Mouse (Mus musculus) fat pad, adult 2 months (tissue): ENCODE results near the gene Dnajc6.

Experiments used
- DNase-seq: peaks from one replicate; pipeline ENCODE4 v3.0.0-alpha.2; 2011; ENCODE audit warnings: low read depth, low spot score; ENCODE audit errors: extremely low read depth

Gene Dnajc6

GRCm38 (mm10) chr4:101563607-101564006 is 67.2 kb downstream of the Dnajc6 start:
- no peak for DNase-seq

- no peak for DNase-seq
Observed at GRCm38 (mm10) chr4:101564746-101565417, 68.4 kb downstream of the Dnajc6 start.

DNA sequence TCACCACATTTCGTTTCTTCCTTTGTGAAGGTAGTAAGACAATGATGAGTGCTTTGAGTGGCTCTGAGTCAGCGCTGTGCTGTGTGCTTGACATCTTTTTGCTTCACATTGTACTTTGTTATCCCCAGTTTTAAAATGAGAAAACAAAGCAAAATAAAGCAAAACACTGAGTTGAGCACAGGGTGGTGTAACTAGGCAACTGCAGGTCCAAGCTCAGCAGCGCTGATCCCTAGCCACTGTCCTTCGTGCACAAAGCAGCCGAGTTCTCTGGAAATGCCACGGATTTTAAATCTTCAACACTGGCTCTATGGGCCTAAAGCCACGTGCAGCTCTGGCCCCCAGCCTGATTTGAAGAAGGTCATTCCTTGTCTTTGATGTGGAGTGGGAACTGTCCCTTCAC is 72.6 kb downstream of the Dnajc6 start:
- no peak for DNase-seq

DNA sequence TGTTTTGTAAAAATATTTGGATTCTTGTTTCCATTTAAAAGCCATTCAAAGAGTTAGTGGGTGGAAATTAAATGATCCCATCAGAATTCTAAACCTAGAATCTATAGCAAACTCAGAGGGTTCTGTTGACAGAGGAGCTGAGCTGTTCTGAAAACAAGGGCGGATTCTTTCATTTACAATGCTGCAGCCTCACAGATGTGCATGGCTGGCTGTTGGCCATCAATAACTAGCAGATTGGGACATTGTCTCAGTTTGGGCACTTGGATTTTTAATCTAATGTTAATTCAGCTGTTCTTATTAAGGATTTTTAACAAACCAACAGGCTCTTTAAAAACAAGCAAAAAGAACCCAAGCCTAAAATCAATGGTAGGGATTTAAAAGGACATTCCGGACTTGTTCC is 75.7 kb downstream of the Dnajc6 start:
- DNase-seq, result no peak

DNA sequence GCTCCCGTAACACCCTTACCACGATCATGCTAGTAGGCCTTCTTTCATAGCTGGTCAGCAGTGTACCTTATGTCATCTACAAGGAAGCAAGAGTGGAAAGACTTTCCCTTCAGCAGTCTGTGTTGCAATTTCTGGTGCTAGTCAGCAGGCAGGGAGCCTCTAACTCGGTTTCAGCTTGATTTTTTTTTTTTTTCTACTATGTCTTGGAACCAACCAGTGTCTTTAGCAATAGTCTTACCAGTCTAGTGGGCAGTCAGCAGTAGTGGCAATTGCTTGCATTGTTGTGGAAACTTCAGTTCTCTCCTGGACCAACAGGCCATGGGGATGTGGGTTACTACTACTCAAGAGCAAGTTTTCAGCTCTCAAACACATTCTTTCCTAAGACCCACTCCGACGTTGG is 78.9 kb downstream of the Dnajc6 start:
- peak; percentile 68 for DNase-seq

GRCm38 (mm10) chr4:101578720-101579119 is 82.3 kb downstream of the Dnajc6 start:
- no peak for DNase-seq

DNA sequence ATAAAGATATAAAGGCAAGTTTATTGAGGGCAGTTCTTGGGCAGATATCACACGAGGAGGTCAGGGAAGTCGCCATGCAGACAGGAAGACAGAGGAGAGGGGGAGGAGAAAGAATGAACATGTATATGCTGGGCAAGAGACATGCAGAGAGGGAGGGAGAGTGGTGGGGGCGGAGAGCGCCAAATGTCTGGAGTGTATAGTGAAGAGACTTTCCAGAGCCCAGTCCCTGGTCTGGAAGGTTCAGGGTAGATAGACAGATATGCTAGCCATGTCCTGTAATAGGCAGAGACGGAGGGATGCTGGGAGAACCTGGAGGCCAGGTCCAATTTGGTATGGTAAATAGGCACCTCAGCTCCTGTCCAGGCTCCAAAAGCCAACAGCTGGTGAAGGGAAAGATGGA is 83.1 kb downstream of the Dnajc6 start:
- no peak for DNase-seq

- DNase-seq, result no peak
Observed at GRCm38 (mm10) chr4:101581156-101581555, 84.7 kb downstream of the Dnajc6 start.

DNA sequence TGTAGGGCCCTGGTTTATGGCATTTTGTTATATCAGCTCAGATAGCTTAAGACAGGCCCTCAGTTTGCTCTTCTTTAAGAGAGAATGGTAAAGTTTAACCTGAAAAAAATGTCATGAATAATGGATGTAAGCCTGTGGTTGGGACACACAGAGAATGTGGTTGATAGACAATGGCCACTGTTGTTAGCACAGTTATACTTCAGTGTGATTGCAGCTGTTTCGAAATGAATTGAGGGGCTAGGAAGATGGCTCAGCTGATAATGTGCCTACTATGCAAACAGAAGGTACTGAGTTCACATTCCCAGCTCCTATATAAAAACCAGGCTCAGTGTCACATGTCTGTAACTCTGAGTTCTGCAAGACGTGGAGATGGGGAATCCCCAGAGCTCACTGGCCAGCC is 86.4 kb downstream of the Dnajc6 start:
- no peak for DNase-seq

GRCm38 (mm10) chr4:101584524-101585454 is 88.3 kb downstream of the Dnajc6 start:
- DNase-seq, result no peak

DNA sequence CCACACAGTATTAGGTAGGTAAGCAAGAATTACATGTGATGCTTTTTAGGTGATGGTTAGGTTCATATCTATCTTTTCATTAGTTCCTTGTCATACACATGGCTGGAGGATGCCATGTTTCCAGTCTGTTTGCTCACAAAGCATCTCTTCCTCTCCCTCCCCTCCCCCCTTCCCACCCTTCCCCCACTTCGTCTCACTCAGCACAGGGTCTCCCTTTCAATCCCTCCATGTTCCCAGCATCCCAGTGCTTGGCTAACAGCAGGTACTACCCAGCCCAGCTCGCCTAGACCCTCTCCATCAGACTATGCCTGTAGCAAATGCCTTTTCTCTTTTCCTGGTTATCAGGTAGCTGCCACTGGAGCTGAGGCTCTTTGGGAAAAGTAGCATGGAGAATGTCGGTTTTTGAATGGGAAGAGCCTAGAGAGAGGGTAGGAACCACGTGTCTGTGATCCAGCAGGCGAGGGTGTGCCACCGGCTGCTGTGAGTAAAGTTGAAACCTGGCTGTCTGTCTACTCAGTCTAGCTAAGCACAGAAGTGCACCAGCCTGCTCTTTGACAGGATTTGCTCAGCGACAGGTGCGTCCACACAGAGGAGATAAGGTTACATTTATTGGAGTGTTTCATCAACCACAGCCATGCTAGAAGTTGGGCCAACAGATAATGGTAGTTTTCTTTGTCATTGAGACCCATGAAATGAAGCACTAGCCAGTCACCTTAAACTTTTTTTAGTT is 89.2 kb downstream of the Dnajc6 start:
- DNase-seq, result no peak

DNA sequence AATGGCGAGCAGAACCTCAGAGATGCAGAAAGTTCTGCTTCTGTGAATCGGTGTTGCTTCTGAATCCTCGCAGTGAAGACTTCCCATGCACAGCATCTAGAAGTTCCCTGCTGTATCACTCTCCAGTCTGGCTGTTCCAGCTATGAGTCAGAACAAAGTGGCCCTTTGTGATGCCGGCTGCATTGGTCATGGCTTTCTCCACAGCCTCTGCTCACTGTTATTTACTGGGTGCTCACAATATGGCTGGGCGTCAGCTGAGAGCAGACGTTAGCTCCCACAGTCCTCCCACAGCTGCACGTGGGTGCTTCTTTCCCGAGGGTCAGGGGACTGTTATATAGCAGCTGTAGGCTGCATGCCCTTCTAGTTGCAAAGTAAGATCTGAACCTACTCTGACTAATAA is 92.5 kb downstream of the Dnajc6 start:
- DNase-seq, result no peak

GRCm38 (mm10) chr4:101589771-101590170 is 93.3 kb downstream of the Dnajc6 start:
- peak; percentile 73 for DNase-seq

GRCm38 (mm10) chr4:101591400-101591799 is 95.0 kb downstream of the Dnajc6 start:
- no peak for DNase-seq

GRCm38 (mm10) chr4:101592466-101592865 is 96.0 kb downstream of the Dnajc6 start:
- no peak for DNase-seq

- DNase-seq, result no peak
Observed at GRCm38 (mm10) chr4:101601758-101602157, 105.3 kb downstream of the Dnajc6 start.

DNA sequence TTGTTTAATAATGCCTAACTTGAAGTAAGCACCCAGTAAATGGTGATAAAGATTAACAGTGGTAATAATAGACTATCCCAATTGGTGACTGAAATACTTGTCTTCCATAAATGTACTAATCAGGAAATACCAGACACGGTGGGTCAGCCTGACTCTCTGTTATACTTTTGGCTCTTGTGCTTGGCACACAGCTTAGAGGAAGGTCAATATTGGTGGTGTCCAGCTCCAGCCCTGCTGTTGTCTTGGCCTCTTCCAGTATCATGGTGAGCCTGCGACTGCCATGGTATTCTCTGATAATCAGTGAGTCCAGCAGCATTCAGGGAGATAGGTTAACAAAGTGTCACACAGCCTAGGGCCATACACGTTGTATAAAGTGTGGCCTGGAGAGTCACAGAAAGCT is 107.2 kb downstream of the Dnajc6 start:
- DNase-seq, result no peak

DNA sequence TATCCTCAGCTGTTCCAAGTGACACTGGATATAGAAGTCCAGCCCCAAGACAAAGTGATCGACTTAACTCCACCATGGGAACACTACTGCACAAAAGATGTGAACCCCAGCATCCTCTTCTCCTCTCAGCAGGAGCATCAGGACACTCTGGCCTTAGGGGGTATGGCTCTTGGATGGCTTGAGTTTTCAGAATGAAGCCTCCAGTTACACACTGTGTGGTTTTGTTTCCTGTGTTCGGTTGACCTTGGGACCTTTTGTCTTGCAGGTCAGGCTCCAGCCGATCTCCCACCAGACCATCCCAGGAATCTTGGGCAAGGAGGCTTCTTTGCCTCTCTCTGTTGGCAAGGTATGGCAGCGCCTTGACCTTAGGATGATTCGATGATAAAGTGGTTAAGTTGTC is 120.1 kb downstream of the Dnajc6 start:
- no peak for DNase-seq

DNA sequence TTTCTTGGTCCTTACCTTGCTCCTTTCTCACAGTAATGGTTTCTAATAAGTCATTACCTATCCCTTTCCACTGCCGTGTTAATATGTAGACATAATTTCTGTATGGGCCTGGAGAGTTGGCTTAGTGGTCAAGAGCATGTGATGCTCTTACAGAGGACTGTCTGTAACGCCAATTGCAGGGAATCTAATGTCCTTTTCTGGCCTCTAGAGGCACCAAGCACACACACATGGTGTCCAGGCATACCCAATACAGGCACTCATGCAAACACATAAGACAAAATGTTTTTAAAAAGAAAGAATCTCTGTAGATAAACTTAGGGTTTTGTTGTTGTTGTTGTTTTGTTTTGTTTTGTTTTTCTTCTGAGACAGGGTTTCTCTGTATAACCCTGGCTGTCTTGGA is 121.3 kb downstream of the Dnajc6 start:
- no peak for DNase-seq

DNA sequence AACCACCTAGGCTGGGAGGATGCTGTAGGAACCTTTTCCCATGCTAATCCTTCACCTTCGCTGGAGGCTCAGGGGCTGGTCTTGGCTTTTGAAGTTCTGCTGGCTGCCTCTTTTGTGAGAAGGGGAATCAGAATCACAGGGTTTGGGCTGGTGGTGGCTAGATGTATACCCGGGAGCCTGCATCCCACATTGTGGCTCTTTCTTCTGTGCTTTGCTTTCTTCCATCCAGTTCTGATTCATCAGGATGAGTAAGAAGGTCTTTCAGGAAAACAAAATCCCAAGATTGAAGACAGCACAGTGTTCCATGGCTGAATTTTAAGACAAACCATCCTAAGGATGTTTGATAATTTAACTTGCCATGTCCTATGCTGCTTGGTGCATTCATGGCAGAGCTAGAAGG is 123.8 kb downstream of the Dnajc6 start:
- DNase-seq, result no peak

- DNase-seq, result no peak
Observed at GRCm38 (mm10) chr4:101621241-101621640, 124.8 kb downstream of the Dnajc6 start.

GRCm38 (mm10) chr4:101625278-101625677 is 128.8 kb downstream of the Dnajc6 start:
- no peak for DNase-seq
